Mouse (Mus musculus): ENCODE measurements around the gene Hist1h2bm. TPM values are rescaled to one million over a fixed set of nuclear protein-coding genes. Genes with fewer than 3 reads are reported as not detected.
"Not testable (repeated sequence)": the region's sequence is repeated elsewhere in the genome, so short reads cannot be mapped to it uniquely, and the experiment has no call there.

Hist1h2bm gene
- polyA plus RNA-seq, 1 experiment from 2014 or later: 2.3 TPM

DNA sequence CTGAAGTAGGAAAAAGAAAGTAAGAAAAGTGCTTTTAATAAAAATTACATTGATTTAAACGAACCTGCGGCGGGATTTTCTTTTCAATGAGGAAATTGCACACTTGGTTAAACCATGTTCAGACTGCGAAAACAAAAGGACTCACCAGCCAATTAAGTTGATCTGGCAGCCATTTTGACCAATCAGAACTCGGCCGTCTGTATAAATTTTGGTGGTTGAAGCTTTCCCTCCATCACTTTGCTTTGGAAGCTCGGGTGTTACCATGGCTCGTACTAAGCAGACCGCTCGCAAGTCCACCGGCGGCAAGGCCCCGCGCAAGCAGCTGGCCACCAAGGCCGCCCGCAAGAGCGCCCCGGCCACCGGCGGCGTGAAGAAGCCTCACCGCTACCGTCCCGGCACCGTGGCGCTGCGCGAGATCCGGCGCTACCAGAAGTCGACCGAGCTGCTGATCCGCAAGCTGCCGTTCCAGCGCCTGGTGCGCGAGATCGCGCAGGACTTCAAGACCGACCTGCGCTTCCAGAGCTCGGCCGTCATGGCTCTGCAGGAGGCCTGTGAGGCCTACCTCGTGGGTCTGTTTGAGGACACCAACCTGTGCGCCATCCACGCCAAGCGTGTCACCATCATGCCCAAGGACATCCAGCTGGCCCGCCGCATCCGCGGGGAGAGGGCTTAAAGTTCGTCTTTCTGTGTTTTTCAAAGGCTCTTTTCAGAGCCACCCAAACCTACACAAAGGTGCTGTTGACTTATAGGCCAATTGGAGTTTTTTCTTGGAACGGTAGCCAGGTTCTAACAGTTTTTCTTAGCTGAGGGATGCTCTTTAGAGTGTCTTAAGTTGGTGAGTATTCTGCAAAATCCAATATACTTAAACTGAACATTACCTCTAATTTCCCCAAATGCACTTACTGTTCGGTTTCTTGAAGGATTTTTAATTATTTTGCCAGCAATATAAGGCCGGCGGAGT, 4.2 kb upstream of the Hist1h2bm start, which contains the start of gene Hist1h3h:
Gene Hist1h3h, plus strand, starts transcription at position 263 of the 961 bp plus-strand sequence.
- 0 out of 2 replicates have a peak, but pooled peaks have one; percentile 16 for TF ChIP-seq EP300 (IDR thresholded peaks at IDR 0.05; ENCODE audit: low read depth)
- H3K4me1 ChIP-seq (ENCODE audit: insufficient read depth): peaks cover 18% of the 10 kb centered on the region
- 3% methylated on average over 23 of the region's 56 CpGs for WGBS (ENCODE audit: insufficient replicate concordance)
- ATAC-seq (peak; percentile 19), DNase-seq (peak; percentile 84)
- H3K27ac ChIP-seq (ENCODE audit: low read depth): peak within 1 kb of the TSS; percentile 93
- peak within 1 kb of the TSS; percentile 45 for H3K4me3 ChIP-seq (ENCODE audit: low read depth, low read length)
- H3K27me3 ChIP-seq (ENCODE audit: insufficient read depth, low read length); H3K9me3 ChIP-seq (ENCODE audit: low read length); H3K36me3 ChIP-seq (replicated peaks; ENCODE audit: insufficient read depth, low read length): not testable (repeated sequence)
- H3K4me2 ChIP-seq (ENCODE audit: low read depth, low read length): peak within 1 kb of the TSS; percentile 73
- H3K9ac ChIP-seq (replicated peaks): peak within 1 kb of the TSS; percentile 79

DNA sequence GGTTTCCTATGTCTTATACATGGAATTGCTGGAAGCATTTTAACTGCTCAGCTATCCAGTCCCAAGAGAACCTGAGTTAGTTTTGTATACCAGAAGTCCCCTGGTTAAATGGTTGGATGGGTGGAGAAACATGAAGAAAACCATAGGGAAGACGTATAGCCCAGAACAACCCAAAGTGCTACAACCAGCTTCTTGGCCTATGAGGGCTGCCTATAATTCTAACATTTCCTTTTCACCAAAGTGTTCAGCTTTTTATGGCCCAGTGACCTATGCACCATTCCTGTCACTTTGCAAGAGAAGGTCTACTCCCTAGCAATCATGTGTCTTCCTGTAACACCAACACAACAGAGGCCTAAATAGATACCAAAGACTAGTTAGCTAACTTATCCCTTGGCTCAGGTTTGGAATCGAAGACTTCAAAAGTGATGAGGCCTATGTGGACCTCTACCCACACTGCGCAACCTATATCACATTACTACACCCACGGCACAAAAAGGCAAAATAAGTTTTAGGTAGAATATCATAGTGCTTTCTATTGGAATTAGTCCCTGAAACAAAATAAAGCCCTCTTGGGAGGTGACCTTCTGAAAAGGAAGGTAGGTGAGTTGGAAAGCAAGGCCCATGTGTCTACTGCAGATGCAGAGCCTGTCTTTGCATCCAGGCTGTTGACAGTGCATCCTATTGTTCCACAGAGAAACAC, 3.3 kb upstream of the Hist1h2bm start:
- whole genome bisulfite sequencing (ENCODE audit: insufficient replicate concordance): 68% methylated on average over 4 of the region's 4 CpGs
- peak overlapping the region; percentile 93 for H3K27ac ChIP-seq (ENCODE audit: low read depth)
- no peak for DNase-seq

DNA sequence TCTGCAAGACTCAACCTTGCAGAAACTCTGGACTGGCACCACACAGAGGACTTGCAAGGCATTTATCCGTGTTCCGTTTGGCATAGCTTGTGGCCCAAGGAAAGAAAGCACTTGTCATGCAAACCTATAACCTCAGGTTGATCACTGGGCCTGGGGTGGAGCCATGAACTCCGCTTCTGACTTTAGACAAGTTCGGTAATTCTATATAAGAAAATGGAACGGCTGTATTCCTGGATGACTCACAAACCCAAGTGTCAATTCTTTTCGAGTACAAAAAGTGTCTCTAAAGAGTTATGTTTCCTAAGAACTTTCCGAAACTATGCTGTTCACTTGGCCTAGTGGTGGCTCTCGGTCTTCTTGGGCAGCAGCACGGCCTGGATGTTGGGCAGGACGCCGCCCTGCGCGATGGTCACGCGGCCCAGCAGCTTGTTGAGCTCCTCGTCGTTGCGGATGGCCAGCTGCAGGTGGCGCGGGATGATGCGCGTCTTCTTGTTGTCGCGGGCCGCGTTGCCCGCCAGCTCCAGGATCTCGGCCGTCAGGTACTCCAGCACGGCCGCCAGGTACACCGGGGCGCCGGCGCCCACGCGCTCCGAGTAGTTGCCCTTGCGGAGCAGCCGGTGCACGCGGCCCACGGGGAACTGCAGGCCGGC, 612 bp upstream of the Hist1h2bm start:
- DNase-seq (peak; percentile 38), ATAC-seq (peak; percentile 40)
- 0 out of 2 replicates have a peak, but pooled peaks have one; percentile 20 for TF ChIP-seq CTCF (IDR thresholded peaks at IDR 0.05; ENCODE audit: low read depth)
- H3K27me3 ChIP-seq (ENCODE audit: insufficient read depth, low read length); H3K9me3 ChIP-seq (ENCODE audit: low read length); H3K36me3 ChIP-seq (replicated peaks; ENCODE audit: insufficient read depth, low read length): not testable (repeated sequence)
- peak overlapping the region; percentile 93 for H3K27ac ChIP-seq (ENCODE audit: low read depth)
- peak overlapping the region; percentile 43 for H3K4me3 ChIP-seq (ENCODE audit: low read depth, low read length)
- H3K4me1 ChIP-seq (ENCODE audit: insufficient read depth): peaks cover 11% of the 10 kb centered on the region
- WGBS (ENCODE audit: insufficient replicate concordance): 2% methylated on average over 19 of the region's 44 CpGs
- H3K4me2 ChIP-seq (ENCODE audit: low read depth, low read length): peak overlapping the region; percentile 63
- H3K9ac ChIP-seq (replicated peaks): peak overlapping the region; percentile 56

More for the DNA sequence above, 3.3 kb upstream of the Hist1h2bm start:
- peak overlapping the region; percentile 79 for H3K9ac ChIP-seq (replicated peaks)
- no peaks in the 10 kb centered on the region for H3K9me3 ChIP-seq (ENCODE audit: low read length)
- ATAC-seq: no peak
- H3K36me3 ChIP-seq (replicated peaks; ENCODE audit: insufficient read depth, low read length): no peaks in the 10 kb centered on the region
- peak overlapping the region; percentile 45 for H3K4me3 ChIP-seq (ENCODE audit: low read depth, low read length)
- H3K27me3 ChIP-seq (ENCODE audit: insufficient read depth, low read length): no peaks in the 10 kb centered on the region
- TF ChIP-seq EP300 (IDR thresholded peaks at IDR 0.05; ENCODE audit: low read depth) (no peak), CTCF (IDR thresholded peaks at IDR 0.05; ENCODE audit: low read depth) (no peak)
- peak overlapping the region; percentile 73 for H3K4me2 ChIP-seq (ENCODE audit: low read depth, low read length)
- peaks cover 18% of the 10 kb centered on the region for H3K4me1 ChIP-seq (ENCODE audit: insufficient read depth)

DNA sequence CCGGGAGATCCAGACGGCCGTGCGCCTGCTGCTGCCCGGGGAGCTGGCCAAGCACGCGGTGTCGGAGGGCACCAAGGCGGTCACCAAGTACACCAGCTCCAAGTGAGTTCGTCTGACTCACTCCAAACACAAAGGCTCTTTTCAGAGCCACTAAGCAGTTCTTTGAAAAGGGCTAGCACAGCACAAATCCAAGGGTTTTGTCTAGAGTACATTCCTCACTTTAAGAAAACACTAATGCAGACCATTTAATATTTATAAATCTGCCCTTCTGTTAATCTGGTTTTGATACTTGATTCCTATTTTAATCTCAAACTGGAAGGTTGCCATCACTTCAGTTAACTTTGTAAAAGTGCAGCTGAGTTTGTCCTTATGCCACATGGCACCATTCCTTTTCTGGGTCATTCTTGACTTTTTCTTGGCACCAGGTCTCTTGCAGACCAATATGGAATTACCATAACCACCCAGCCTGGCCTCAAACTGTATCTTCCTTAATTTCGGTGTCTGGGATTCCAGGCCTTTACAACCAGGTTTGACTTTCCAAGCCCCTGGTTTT, 605 bp downstream of the Hist1h2bm start:
- ATAC-seq (peak; percentile 12), DNase-seq (no peak)
- peak overlapping the region; percentile 43 for H3K4me3 ChIP-seq (ENCODE audit: low read depth, low read length)
- 2% methylated on average over 11 of the region's 11 CpGs for WGBS (ENCODE audit: insufficient replicate concordance)
- peak overlapping the region; percentile 93 for H3K27ac ChIP-seq (ENCODE audit: low read depth)
- no peaks in the 10 kb centered on the region for H3K9me3 ChIP-seq (ENCODE audit: low read length)
- TF ChIP-seq CTCF (IDR thresholded peaks at IDR 0.05; ENCODE audit: low read depth): no peak
- TF ChIP-seq EP300 (IDR thresholded peaks at IDR 0.05; ENCODE audit: low read depth): peak; percentile 9
- peaks cover 8% of the 10 kb centered on the region for H3K4me1 ChIP-seq (ENCODE audit: insufficient read depth)
- H3K36me3 ChIP-seq (replicated peaks; ENCODE audit: insufficient read depth, low read length): no peaks in the 10 kb centered on the region
- peak overlapping the region; percentile 64 for H3K9ac ChIP-seq (replicated peaks)
- peak overlapping the region; percentile 63 for H3K4me2 ChIP-seq (ENCODE audit: low read depth, low read length)
- H3K27me3 ChIP-seq (ENCODE audit: insufficient read depth, low read length): no peaks in the 10 kb centered on the region

DNA sequence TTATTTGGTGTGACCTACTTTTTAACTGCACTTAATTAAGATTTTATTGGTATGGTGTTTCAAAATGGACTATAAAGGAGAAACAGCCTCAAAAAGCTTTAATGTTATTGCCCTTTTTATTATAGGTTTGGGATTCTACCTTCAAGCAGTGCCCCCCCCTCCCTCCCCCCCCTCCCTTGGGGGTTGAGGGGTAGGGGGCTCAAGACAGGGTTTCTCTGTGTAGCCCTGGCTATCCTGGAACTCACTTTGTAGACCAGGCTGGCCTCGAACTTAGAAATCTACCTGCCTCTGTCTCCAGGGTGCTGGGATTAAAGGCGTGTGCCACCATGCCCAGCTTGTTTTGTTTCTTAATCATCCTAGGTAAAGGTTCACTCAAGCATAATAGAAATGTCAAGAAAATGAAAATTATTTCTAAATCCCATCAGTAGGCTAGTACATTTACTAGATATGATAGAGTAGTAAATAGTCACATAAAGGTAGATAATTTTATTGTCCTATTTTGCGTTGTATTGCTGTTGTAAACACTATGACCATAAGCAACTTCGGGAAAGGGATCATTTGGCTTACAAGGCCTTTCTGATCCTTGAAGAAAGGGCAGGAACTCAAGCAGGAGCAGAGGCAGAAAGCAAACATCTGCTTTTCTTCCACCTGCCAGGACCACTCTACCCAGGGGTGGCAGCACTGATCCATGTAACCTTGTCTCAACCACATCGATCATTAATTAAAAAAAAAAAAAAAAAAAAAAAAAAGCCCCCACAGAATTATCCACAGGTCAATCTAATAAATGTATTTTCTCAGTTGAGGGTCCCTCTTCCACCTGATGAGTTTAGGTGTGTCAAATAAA, 1.4 kb downstream of the Hist1h2bm start:
- Histone ChIP-seq H3K4me1 (ENCODE audit: insufficient read depth) (peaks cover 4% of the 10 kb centered on the region), H3K9me3 (ENCODE audit: low read length) (no peaks in the 10 kb centered on the region), H3K27me3 (ENCODE audit: insufficient read depth, low read length) (no peaks in the 10 kb centered on the region), H3K27ac (ENCODE audit: low read depth) (peak overlapping the region; percentile 93), H3K36me3 (replicated peaks; ENCODE audit: insufficient read depth, low read length) (no peaks in the 10 kb centered on the region), H3K4me2 (ENCODE audit: low read depth, low read length) (peak overlapping the region; percentile 63), H3K4me3 (ENCODE audit: low read depth, low read length) (peak overlapping the region; percentile 43), H3K9ac (replicated peaks) (peak overlapping the region; percentile 64)
- DNase-seq (no peak), ATAC-seq (no peak)
- 41% methylated on average over 5 of the region's 5 CpGs for WGBS (ENCODE audit: insufficient replicate concordance)
- peak; percentile 36 for TF ChIP-seq CTCF (IDR thresholded peaks at IDR 0.05; ENCODE audit: low read depth)
- no peak for TF ChIP-seq EP300 (IDR thresholded peaks at IDR 0.05; ENCODE audit: low read depth)
